Mouse (Mus musculus) 416B (cell line): ENCODE data around the gene Arrdc3.

ENCODE experiments used
- DNase-seq: peaks from one replicate; pipeline ENCODE4 v3.0.0; 2011; ENCODE audit warnings: low read depth

The Arrdc3 gene

GRCm38 (mm10) chr13:80921593-80922327 lies 38.6 kb downstream of the Arrdc3 start:
- DNase-seq, result no peak

- DNase-seq, result no peak
Observed at GRCm38 (mm10) chr13:80928187-80928586, 45.0 kb downstream of the Arrdc3 start.

- no peak for DNase-seq
Observed at GRCm38 (mm10) chr13:80930030-80930429, 46.8 kb downstream of the Arrdc3 start.

GRCm38 (mm10) chr13:80932816-80933402 lies 49.7 kb downstream of the Arrdc3 start:
- DNase-seq, result peak; percentile 42

- peak; percentile 67 for DNase-seq
Observed at GRCm38 (mm10) chr13:80936426-80936825, 53.2 kb downstream of the Arrdc3 start.

GRCm38 (mm10) chr13:80939228-80939627 lies 56.0 kb downstream of the Arrdc3 start:
- DNase-seq, result no peak

- DNase-seq, result no peak
Observed at GRCm38 (mm10) chr13:80939866-80940265, 56.7 kb downstream of the Arrdc3 start.

GRCm38 (mm10) chr13:80940421-80940820 lies 57.2 kb downstream of the Arrdc3 start:
- no peak for DNase-seq

GRCm38 (mm10) chr13:80940860-80941630 lies 57.9 kb downstream of the Arrdc3 start:
- peak; percentile 90 for DNase-seq

- DNase-seq, result no peak
Observed at GRCm38 (mm10) chr13:80944532-80944931, 61.3 kb downstream of the Arrdc3 start.
